Mouse (Mus musculus): ENCODE results near the gene Lima1. TPM values are rescaled to one million over a fixed set of nuclear protein-coding genes. Genes with fewer than 3 reads are reported as not detected.

Lima1 gene
- total RNA-seq, 2 experiments from 2014 or later = 9.9 to 11.0 TPM

DNA sequence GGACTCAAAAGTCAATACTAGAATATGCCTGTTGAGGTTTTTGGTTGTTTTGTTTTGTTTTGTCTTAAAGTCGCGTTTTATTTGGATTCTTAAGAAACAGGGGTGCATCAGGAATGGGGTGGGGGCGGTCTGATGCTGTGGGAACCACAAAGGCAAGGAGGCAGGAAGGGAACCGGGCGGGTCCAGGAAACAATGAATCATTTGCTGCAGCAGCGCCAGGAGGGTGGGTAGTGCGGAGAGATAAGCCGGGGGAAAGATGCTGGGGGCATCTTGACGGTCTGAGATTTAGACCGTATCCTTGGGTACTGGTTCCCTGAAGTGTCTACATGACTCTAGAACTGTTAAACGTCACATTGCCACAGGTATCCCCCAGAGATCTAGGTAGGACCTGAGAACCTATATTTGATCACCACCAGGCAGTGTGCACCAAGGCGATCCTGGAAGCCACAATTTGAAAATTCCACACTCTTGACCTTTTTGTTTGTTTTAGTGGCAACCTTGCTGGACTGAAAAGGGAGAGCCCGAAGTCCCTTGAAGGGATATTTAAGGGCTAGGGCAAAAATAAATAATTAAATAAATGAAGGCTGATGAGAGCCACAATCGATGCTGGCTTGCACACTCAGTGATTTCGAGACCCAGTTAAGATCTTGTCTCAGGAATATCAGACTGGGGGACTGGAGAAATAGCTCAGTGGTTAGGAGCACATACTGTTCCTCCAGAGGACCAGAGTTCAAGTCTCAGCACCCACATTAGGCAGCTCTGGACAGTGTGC is 8.6 kb downstream of the Lima1 start:
- intact Hi-C loops (cut with DNase I) = no loop called here
- Histone ChIP-seq H3K4me3 (no peak overlapping the region), H3K27ac (0 out of 2 replicates have a peak overlapping the region, but pooled peaks have one; percentile 32)
- TF ChIP-seq CTCF (IDR thresholded peaks at IDR 0.05) = no peak
- DNase-seq (ENCODE audit: extremely low spot score in 1 of 2, low spot score in 2 of 2) = no peak

DNA sequence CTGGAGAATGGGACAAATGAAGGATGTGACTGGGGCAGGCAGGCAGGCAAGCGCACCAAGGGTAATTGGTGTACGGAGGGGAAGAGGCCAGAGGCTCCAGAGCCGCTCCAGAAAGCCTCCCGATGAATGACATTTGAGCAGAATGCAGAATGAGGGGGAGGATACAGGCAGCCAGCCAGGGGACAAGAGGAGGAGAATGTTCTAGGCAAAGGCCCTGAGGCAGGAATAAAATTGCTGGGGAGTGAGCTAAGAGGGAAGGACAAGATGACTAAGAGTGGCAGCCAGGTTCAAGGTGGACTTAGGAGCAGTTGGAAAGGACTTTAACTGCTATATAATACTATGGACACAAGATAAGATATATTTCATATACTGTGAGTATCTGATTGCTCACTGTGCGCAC is 9.3 kb downstream of the Lima1 start:
- Histone ChIP-seq H3K27ac (no peak overlapping the region), H3K4me3 (no peak overlapping the region)
- intact Hi-C loops (cut with DNase I) = no loop called here
- TF ChIP-seq CTCF (IDR thresholded peaks at IDR 0.05) = no peak
- no peak for DNase-seq (ENCODE audit: extremely low spot score in 1 of 2, low spot score in 2 of 2)

DNA sequence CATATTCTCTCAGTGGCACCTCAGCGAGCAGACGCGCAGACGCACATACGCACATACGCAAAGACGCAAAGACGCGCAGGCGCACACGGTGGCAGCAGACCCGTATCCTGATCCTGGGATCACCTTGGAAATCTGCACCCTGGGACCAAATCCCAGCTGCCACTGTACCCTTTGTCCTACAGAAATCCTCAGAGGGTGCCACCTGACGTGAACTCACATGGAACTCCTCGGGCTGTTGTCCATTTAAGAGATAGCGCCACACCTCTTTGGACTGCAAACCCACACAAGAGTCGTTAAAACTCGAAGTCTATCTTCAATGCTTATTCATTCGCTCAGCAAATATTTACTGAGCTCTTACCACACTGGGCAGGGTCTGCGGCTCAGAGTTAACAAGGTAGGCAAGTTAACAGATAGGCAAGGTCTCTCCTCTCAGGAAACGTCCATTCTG is 9.7 kb downstream of the Lima1 start:
- no peak for TF ChIP-seq CTCF (IDR thresholded peaks at IDR 0.05)
- intact Hi-C loops (cut with DNase I) = no loop called here
- H3K27ac ChIP-seq = no peak overlapping the region

DNA sequence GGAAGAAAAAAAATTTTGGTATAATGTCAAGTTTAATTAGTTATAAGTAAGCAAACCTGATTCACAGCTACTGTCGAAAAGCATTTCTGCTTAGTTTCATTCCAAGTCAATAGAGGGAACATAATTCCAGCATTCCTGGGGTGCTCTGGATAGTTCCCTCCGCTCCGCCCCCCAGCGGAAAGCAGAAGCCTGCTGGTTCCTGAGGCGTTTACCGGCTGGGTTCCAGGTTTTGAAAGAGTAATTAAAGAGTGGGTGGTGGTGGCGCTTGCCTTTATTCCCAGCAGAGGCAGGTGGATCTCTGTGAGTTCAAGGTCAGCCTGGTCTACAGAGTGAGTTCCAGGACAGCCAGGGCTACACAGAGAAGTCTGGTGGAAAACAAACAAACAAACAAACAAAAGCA is 10.2 kb downstream of the Lima1 start:
- no peak for TF ChIP-seq CTCF (IDR thresholded peaks at IDR 0.05)
- no peak for DNase-seq (ENCODE audit: extremely low spot score in 1 of 2, low spot score in 2 of 2)
- intact Hi-C loops (cut with DNase I) = no loop called here
- Histone ChIP-seq H3K27ac (no peak overlapping the region), H3K4me3 (no peak overlapping the region)

More for the DNA sequence above, 9.7 kb downstream of the Lima1 start:
- H3K4me3 ChIP-seq = no peak overlapping the region
- DNase-seq (ENCODE audit: extremely low spot score in 1 of 2, low spot score in 2 of 2) = no peak

DNA sequence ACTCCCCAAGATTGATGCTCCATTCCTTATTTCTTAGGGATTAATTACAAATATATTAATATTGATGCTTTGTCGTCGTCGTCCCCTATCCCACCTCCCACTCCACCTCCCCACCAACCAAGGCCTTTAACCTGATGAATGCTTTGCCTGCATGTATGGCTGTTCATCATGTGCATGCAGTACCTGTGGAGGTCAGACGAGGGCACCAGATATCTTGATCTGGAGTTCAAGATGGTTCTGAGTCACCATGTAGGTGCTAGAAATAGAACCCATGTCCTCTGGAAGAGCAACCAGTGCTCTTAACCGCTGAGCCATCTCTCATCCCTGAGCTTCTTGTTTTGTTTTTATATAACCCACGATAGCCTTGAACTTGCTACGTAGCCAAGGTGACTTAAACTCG is 11.5 kb downstream of the Lima1 start:
- no peak for DNase-seq (ENCODE audit: extremely low spot score in 1 of 2, low spot score in 2 of 2)
- intact Hi-C loops (cut with DNase I) = no loop called here
- TF ChIP-seq CTCF (IDR thresholded peaks at IDR 0.05) = no peak; the same call in 1 of the 2 replicates
- no peak overlapping the region for H3K27ac ChIP-seq
- no peak overlapping the region for H3K4me3 ChIP-seq

DNA sequence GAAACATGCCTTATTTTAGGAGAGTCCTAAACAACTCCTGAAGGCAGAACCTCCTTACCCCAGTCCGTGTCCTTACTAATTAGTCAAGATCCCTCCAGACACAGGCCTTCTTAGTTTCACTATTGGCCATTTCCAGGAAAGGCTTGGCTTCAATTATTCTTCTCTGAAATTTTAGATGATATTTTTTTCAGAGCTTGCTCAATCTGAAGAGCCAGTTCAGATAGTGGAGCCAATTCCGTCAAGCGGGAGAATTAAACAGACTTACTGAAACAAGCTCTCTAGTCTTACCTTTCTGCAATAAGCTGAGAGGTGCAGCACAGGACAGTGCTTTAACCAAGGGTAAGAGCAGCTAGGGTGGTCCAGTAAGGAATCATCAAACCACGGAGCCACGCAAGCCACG is 11.9 kb downstream of the Lima1 start:
- intact Hi-C loops (cut with DNase I) = no loop called here
- Histone ChIP-seq H3K4me3 (no peak overlapping the region), H3K27ac (no peak overlapping the region)
- DNase-seq (ENCODE audit: extremely low spot score in 1 of 2, low spot score in 2 of 2) = no peak
- no peak for TF ChIP-seq CTCF (IDR thresholded peaks at IDR 0.05)

DNA sequence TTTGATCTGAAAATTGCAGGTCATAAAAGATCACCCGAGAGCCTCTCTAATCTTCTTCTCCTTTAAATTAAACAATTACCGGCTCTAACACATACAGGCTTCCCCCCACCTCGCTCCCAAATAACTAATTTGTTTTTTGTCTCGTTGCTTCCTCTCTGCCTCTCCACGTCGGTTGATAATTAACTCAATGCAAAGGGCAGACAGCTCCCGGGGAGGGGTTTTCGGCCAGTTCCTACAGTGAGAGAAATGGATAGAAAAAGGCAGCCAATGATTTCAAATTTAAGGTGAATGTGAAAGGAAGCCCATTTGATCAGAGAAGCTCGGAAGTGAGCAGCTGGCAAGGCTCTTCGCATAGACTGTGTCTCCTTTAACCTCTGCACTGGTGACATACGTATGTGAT is 12.8 kb downstream of the Lima1 start:
- intact Hi-C loops (cut with DNase I) = no loop called here
- no peak for TF ChIP-seq CTCF (IDR thresholded peaks at IDR 0.05)
- no peak for DNase-seq (ENCODE audit: extremely low spot score in 1 of 2, low spot score in 2 of 2)
- H3K4me3 ChIP-seq = no peak overlapping the region
- no peak overlapping the region for H3K27ac ChIP-seq

DNA sequence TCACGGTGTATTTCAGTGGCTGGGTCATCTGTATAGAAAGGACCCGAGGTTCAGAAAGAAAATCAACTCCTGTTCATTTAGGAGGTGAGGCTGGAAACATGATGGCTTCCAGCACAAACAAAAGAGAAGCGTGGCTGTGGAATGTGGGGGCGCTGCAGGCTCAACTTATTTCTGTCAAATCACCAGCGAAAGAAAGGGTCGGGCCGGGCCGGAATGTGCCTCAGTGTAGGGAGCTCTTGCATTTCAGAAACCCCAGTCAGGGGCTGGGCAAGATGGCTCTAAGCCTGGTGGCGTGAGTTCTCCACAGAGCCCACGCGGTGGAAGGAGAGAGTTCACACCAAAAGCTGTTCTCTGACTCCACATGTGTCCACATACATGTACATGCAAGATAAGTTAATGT is 13.3 kb downstream of the Lima1 start:
- intact Hi-C loops (cut with DNase I) = no loop called here

DNA sequence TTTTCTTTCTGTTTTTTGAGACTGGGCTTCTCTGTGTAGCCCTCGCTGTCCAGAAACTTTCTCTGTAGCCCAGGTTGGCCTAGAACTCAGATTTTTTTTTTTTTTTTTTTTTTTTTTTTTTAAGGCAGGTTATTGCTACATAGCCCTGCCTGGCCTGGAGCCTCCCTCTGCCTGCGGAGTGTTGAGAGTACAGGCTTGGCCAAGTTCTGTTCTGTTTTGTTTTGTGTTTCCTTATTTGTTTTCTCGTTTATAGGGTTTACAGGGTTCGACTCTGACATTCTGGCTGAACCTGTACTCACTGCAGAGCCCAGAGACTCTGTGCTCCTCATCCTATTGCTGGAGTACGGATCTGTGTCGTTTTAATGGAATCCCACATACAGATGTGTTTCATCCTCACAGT is 13.7 kb downstream of the Lima1 start:
- Histone ChIP-seq H3K4me3 (no peak overlapping the region), H3K27ac (no peak overlapping the region)
- intact Hi-C loops (cut with DNase I) = no loop called here
- no peak for TF ChIP-seq CTCF (IDR thresholded peaks at IDR 0.05)
- no peak for DNase-seq (ENCODE audit: extremely low spot score in 1 of 2, low spot score in 2 of 2)

More for the DNA sequence above, 13.3 kb downstream of the Lima1 start:
- no peak overlapping the region for H3K27ac ChIP-seq
- H3K4me3 ChIP-seq = no peak overlapping the region
- TF ChIP-seq CTCF (IDR thresholded peaks at IDR 0.05) = no peak
- DNase-seq (ENCODE audit: extremely low spot score in 1 of 2, low spot score in 2 of 2) = no peak

DNA sequence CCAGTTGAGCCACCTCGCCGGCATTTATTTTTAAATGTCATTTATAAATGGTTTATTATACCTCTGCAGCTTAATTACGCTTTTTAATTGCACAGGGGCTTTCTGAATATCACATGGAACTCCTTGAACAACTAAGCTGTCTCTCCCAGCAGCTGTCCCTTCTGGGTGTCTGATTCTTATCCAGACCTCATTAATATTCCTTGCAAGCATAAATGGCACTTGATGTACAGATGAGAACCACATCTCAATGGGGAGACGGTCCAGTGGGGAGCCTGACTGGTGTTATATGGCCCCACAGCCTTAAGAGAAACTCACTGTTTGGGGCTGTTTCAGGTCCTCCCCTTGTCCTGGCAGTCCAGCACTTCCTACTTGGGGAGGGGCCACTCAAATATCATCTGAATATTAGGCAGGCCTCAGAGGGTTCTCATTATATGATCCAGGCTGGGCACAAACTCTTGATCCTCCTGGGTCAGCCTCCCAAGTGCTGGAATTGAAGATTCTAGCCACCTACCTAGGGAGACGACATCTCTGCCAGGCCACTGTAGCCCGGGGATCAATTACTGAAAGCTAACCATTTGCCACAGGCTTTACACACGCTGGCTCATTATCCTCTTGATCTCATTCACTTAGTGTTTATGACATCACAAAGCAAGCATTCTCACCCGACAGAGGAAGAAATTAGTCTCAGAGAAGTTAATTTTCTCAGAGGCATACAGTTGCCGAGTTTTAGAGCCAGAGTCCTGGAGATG is 15.4 kb downstream of the Lima1 start:
- DNase-seq (ENCODE audit: extremely low spot score in 1 of 2, low spot score in 2 of 2) = no peak
- Histone ChIP-seq H3K27ac (no peak overlapping the region), H3K4me3 (no peak overlapping the region)
- no peak for TF ChIP-seq CTCF (IDR thresholded peaks at IDR 0.05)
- intact Hi-C loops (cut with DNase I) = no loop called here

DNA sequence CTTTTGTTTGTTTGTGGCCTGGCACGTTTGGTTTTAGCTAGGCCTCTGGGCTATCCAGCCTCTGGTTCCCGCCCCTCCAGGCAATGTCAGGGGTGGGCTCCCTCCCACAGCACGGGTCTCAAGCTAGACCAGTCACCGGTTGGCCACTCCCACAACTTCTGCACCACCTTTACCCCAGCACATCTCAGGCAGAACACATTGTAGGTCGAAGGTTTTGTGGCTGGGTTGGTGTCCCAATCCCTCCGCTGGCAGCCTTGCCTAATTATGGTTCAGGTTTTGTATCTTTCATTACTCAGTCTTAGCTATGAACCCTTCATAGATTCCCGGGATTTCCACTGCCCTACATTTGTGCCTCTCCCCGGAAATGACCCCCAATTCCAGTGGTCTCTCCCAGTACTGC is 17.8 kb downstream of the Lima1 start:
- H3K4me3 ChIP-seq = no peak overlapping the region
- intact Hi-C loops (cut with DNase I) = no loop called here
- no peak for TF ChIP-seq CTCF (IDR thresholded peaks at IDR 0.05)
- DNase-seq (ENCODE audit: extremely low spot score in 1 of 2, low spot score in 2 of 2) = no peak
- no peak overlapping the region for H3K27ac ChIP-seq

DNA sequence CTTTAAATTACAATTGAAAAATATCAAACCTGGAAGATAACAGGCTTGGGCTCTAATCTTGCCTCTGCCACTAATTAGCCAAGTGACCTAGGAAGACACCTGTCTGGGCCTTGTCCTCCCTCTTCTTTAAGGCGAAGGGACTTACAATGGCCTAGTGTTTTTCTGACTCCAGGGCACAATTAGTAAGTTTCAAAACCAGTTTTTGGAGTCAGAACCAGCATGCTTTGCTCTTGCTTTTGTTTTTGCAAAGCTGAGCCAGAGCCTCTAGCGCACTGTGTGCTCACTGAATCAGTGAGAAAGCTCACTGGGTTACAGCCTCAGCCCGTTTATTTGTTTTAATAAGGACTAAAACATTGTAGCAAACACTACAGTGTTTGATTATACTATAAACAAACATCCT is 20.1 kb downstream of the Lima1 start:
- no peak for DNase-seq (ENCODE audit: extremely low spot score in 1 of 2, low spot score in 2 of 2)
- Histone ChIP-seq H3K4me3 (no peak overlapping the region), H3K27ac (no peak overlapping the region)
- no peak for TF ChIP-seq CTCF (IDR thresholded peaks at IDR 0.05)
- intact Hi-C loops (cut with DNase I) = no loop called here
